Mouse (Mus musculus) neural tube, embryonic 11.5 days (tissue): ENCODE results near the gene Camk2g. TPM values are rescaled to one million over a fixed set of nuclear protein-coding genes. Genes with fewer than 3 reads are reported as not detected.
A peak's percentile ranks its signal among the peaks of the same experiment; 100 is the strongest.

Source experiments
- ATAC-seq: fragments of 200-750 bp; cut with Nextera tagmentation; 2 replicates; pipeline ENCODE4 v1.8.0; 2017; ENCODE audit warnings: moderate number of reproducible peaks, mild to moderate bottlenecking, moderate TSS enrichment, moderate library complexity; ENCODE audit not compliant: insufficient read depth, low FRiP score, low TSS enrichment
- DNase-seq: peaks from one replicate; pipeline ENCODE4 v3.0.0-alpha.2; 2015; ENCODE audit warnings: low spot score
- H3K27ac ChIP-seq: fragments of 300-500 bp; sonication (generic); 2 replicates; pipeline ENCODE4 v1.5.1; 2014; ENCODE audit warnings: low read depth, mild to moderate bottlenecking, low read length
- H3K27me3 ChIP-seq: fragments of 300-500 bp; sonication (generic); 2 replicates; pipeline ENCODE4 v1.6.1; 2014; ENCODE audit warnings: mild to moderate bottlenecking, low read length, mixed read lengths; ENCODE audit not compliant: control insufficient read depth, insufficient read depth
- H3K36me3 ChIP-seq: fragments of 300-500 bp; sonication (generic); 2 replicates; pipeline ENCODE4 v1.6.1; 2014; ENCODE audit warnings: mild to moderate bottlenecking, low read length, moderate library complexity, mixed read lengths; ENCODE audit not compliant: control insufficient read depth, insufficient read depth
- H3K4me1 ChIP-seq: fragments of 300-500 bp; sonication (generic); 2 replicates; pipeline ENCODE4 v1.6.1; 2014; ENCODE audit warnings: low read length, mixed read lengths; ENCODE audit not compliant: control insufficient read depth, insufficient read depth
- H3K4me2 ChIP-seq: fragments of 300-500 bp; sonication (generic); 2 replicates; pipeline ENCODE4 v1.6.1; 2014; ENCODE audit warnings: low read depth, mild to moderate bottlenecking, moderate library complexity
- H3K4me3 ChIP-seq: fragments of 300-500 bp; sonication (generic); 2 replicates; pipeline ENCODE4 v1.5.1; 2014; ENCODE audit warnings: low read depth, low read length
- H3K9ac ChIP-seq: fragments of 300-500 bp; sonication (generic); 2 replicates; pipeline ENCODE4 v1.6.1; 2014; ENCODE audit warnings: mild to moderate bottlenecking, low read length
- H3K9me3 ChIP-seq: fragments of 300-500 bp; sonication (generic); 2 replicates; pipeline ENCODE4 v1.6.1; 2016; ENCODE audit warnings: low read length; ENCODE audit not compliant: control insufficient read depth
- WGBS: fragments of 180-500 bp; shearing (Covaris S2); extraction: QIAGEN DNeasy Blood & Tissue Kit; methylation state at CpG from one replicate; pipeline ENCODE4 v1.1.7; 2014; 5-methylcytosine and 5-hydroxymethylcytosine counted together
- polyA plus RNA-seq: library from polyadenylated mRNA; unstranded; fragments of >200 nt; fragmentation: Nextera tagmentation; extraction: Ambion mirVana; gene quantifications from 2 replicates; pipeline ENCODE4 v1.2.1, GENCODE M21; 2014

Camk2g gene
- polyA plus RNA-seq, 1 experiment from 2014 or later, result 56.5 TPM

DNA sequence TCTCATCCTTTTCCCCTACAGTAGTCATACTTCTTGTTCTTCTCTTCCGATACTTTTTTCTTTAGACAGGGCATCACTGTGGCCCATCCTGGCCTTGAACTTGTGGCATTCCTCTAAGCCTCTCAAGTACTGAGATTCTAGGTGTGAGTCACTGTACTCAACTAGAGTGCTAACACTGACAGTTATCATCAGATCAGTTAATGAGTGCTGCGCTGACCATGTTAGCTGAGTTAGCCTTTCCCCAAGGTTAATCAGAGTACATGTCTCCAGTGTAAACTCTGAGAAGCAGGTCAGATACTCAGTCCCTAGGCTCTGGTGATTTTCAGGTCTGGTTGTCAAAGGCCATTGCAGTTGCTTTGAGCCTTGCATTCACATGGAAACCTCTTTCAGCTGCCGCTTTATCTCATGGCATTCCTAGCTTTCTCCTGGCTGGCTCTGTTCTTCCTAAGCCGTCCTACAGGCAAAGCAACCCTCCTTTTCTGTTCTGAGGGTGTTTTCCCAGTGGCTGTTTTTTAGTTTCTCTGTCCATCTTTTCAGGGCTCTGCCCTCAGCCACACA lies 44.3 kb downstream of the Camk2g start:
- H3K4me2 ChIP-seq, result no peak overlapping the region
- no peaks in the 10 kb centered on the region for H3K27me3 ChIP-seq
- no peak overlapping the region for H3K27ac ChIP-seq
- H3K36me3 ChIP-seq, result 0 out of 2 replicates have a peak, but pooled peaks cover 2% of the 10 kb centered on the region
- H3K9ac ChIP-seq, result no peak overlapping the region
- H3K9me3 ChIP-seq, result no peaks in the 10 kb centered on the region
- 85% methylated on average over 4 of the region's 4 CpGs for WGBS
- DNase-seq, result no peak
- ATAC-seq, result no peak
- H3K4me3 ChIP-seq, result no peak overlapping the region
- no peaks in the 10 kb centered on the region for H3K4me1 ChIP-seq

GRCm38 (mm10) chr14:20748388-20748787 lies 45.5 kb downstream of the Camk2g start:
- Histone ChIP-seq H3K9ac (no peak overlapping the region), H3K36me3 (0 out of 2 replicates have a peak, but pooled peaks cover 3% of the 10 kb centered on the region), H3K9me3 (no peaks in the 10 kb centered on the region), H3K4me2 (no peak overlapping the region), H3K27ac (no peak overlapping the region), H3K4me3 (no peak overlapping the region), H3K4me1 (no peaks in the 10 kb centered on the region), H3K27me3 (no peaks in the 10 kb centered on the region)
- DNase-seq (no peak), ATAC-seq (no peak)
- WGBS, result 82% methylated on average over 4 of the region's 4 CpGs

- H3K9me3 ChIP-seq, result no peaks in the 10 kb centered on the region
- DNase-seq (no peak), ATAC-seq (no peak)
- no peak overlapping the region for H3K4me2 ChIP-seq
- no peaks in the 10 kb centered on the region for H3K27me3 ChIP-seq
- 86% methylated on average over 3 of the region's 3 CpGs for WGBS
- 0 out of 2 replicates have a peak, but pooled peaks cover 3% of the 10 kb centered on the region for H3K36me3 ChIP-seq
- H3K4me1 ChIP-seq, result no peaks in the 10 kb centered on the region
- no peak overlapping the region for H3K27ac ChIP-seq
- H3K9ac ChIP-seq, result no peak overlapping the region
- H3K4me3 ChIP-seq, result no peak overlapping the region
Observed at GRCm38 (mm10) chr14:20746935-20747334, 47.0 kb downstream of the Camk2g start.

DNA sequence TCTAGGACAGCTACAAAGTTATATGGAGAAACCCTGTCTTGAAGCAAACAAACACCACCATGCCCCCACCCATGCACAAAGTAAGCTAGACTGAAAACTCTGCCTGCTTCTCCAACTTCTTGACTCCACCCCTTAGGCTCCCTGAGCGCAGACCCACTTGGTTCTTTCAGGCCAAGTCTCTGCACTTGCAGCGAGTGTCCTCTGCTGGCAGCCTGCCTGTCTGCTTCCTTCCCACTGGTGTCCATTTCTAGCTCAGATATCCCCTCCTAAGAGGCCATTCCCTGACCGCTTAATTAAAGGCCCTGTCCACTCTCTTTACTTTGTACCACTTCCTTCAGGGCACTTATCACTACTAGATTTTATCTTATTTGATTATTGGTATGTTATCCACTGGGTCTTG lies 50.3 kb downstream of the Camk2g start:
- Histone ChIP-seq H3K27me3 (no peaks in the 10 kb centered on the region), H3K4me3 (no peak overlapping the region), H3K4me1 (no peaks in the 10 kb centered on the region), H3K9me3 (no peaks in the 10 kb centered on the region), H3K9ac (no peak overlapping the region), H3K4me2 (no peak overlapping the region), H3K27ac (no peak overlapping the region), H3K36me3 (0 out of 2 replicates have a peak, but pooled peaks cover 3% of the 10 kb centered on the region)
- WGBS, result 96% methylated on average over 3 of the region's 3 CpGs
- DNase-seq (no peak), ATAC-seq (no peak)

DNA sequence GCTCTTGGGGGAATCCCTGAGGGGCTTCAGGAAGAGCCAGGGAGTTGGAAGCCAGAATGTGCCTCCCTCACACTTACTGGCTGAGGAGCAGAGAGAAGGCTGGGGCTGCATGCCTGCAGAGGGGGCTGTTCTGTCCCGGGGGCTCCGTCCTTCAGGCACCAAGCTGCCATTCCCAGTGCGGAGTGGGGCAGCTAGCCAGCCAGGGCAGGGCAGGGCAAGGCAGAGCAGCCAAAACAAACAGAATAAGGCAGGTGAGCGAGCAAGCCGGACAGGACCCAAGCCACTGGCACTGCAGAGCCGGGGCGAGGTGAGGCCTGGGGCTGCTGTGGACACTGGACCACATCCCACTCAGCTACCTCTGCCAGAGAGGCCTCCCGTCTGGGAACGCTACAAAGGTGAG lies 52.6 kb downstream of the Camk2g start:
- Histone ChIP-seq H3K36me3 (0 out of 2 replicates have a peak, but pooled peaks cover 5% of the 10 kb centered on the region), H3K9ac (no peak overlapping the region), H3K27me3 (no peaks in the 10 kb centered on the region), H3K4me3 (no peak overlapping the region), H3K4me2 (no peak overlapping the region), H3K4me1 (no peaks in the 10 kb centered on the region), H3K27ac (no peak overlapping the region), H3K9me3 (no peaks in the 10 kb centered on the region)
- ATAC-seq, result no peak
- DNase-seq, result no peak
- 92% methylated on average over 9 of the region's 9 CpGs for WGBS

- Histone ChIP-seq H3K36me3 (peaks cover 7% of the 10 kb centered on the region; the same call in 1 of the 2 replicates), H3K4me2 (no peak overlapping the region), H3K27me3 (no peaks in the 10 kb centered on the region), H3K27ac (no peak overlapping the region), H3K9ac (no peak overlapping the region), H3K4me1 (no peaks in the 10 kb centered on the region; the same call in 1 of the 2 replicates), H3K4me3 (no peak overlapping the region), H3K9me3 (no peaks in the 10 kb centered on the region)
- ATAC-seq (no peak), DNase-seq (no peak)
- WGBS, result 86% methylated on average over 8 of the region's 8 CpGs
Observed at GRCm38 (mm10) chr14:20738511-20738910, 55.4 kb downstream of the Camk2g start.

DNA sequence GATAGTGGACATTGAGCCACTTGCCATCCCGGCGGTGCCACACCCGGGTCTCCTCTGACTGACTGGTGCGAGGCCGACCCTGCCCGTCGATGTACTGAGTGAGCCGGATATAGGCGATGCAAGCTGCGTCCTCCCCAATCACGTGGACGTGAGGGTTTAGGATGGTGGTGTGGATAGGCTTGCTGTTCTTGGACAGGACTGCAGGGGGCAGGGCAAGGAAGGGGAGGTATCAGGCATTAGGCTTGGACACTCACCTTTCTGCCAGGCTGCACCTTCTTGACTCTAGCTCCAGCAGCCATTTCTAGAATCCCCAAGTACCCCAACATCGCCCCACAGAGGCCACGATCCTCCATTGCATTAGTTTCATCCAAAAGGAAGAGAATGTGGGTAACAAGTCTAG lies 56.6 kb downstream of the Camk2g start:
- 54% methylated on average over 14 of the region's 14 CpGs for WGBS
- Histone ChIP-seq H3K4me3 (no peak overlapping the region), H3K9ac (no peak overlapping the region), H3K27me3 (no peaks in the 10 kb centered on the region), H3K4me1 (peaks cover 4% of the 10 kb centered on the region), H3K27ac (no peak overlapping the region), H3K36me3 (peaks cover 7% of the 10 kb centered on the region; the same call in 1 of the 2 replicates), H3K4me2 (no peak overlapping the region), H3K9me3 (no peaks in the 10 kb centered on the region)
- DNase-seq (peak; percentile 40), ATAC-seq (no peak)

DNA sequence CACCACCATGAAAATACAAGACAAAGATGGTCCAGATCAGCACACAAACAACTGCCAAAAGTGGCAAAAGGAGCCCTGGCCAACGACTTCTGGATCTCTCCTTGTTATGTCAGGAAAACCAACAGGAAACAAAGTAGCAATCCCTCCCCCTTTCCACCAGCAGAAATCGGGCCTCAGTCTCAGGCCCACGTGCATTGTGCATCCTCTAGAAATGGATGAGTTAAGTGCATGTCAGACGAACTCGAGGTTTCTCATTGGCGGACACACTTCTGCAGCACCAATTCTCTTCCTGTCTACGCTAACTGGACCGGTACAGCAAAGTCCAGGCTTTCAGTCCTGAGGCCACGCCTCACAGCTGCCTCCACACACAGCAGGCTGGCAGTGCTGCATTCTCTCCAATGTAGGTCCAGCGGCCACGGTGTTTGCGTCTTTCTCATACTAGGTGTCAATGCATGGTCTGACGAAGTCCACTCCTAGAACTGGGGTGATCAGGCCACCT lies 57.9 kb downstream of the Camk2g start:
- DNase-seq (no peak), ATAC-seq (no peak)
- Histone ChIP-seq H3K27ac (no peak overlapping the region), H3K27me3 (no peaks in the 10 kb centered on the region), H3K9me3 (no peaks in the 10 kb centered on the region), H3K4me1 (peaks cover 4% of the 10 kb centered on the region), H3K9ac (no peak overlapping the region), H3K36me3 (peaks cover 7% of the 10 kb centered on the region; the same call in 1 of the 2 replicates), H3K4me2 (no peak overlapping the region), H3K4me3 (no peak overlapping the region)
- WGBS, result 91% methylated on average over 13 of the region's 13 CpGs

GRCm38 (mm10) chr14:20735052-20735451 lies 58.8 kb downstream of the Camk2g start:
- Histone ChIP-seq H3K9me3 (no peaks in the 10 kb centered on the region), H3K4me3 (no peak overlapping the region), H3K4me2 (no peak overlapping the region), H3K9ac (no peak overlapping the region), H3K27ac (no peak overlapping the region), H3K27me3 (no peaks in the 10 kb centered on the region), H3K36me3 (peaks cover 9% of the 10 kb centered on the region; the same call in 1 of the 2 replicates), H3K4me1 (peaks cover 4% of the 10 kb centered on the region)
- DNase-seq, result no peak
- no peak for ATAC-seq
- WGBS, result 79% methylated on average over 2 of the region's 2 CpGs
